In genomic region chr10:68120011-68120410, GRCm38 (mm10) we compare ENCODE assay signal across 20 mouse cellular contexts.
DNase-seq lines count a peak whose midpoint lies in the region; ATAC-seq and TF ChIP-seq lines count a peak whose summit lies in the region.
"Had no signal": no experiment of that assay in that cellular context is flagged by ENCODE, and none has a peak within 500 bp of the region (broad histone marks: within the 10 kb centered on the region; RNA-seq: fewer than 3 reads in every experiment).

No protein-coding gene starts in this region.

- ATAC-seq in heart, embryonic 13.5 days (ENCODE audit: extremely low read depth, insufficient number of reproducible peaks, low FRiP score, low TSS enrichment) = no peak
- no peak for ATAC-seq in midbrain, embryonic 11.5 days (ENCODE audit: low FRiP score)
- ATAC-seq in midbrain, postnatal 0 days (ENCODE audit: low FRiP score) = no peak
- 0 out of 2 replicates have a peak, but pooled peaks have one; percentile 35 for ATAC-seq in erythroblast, adult 5-6 weeks (replicated peaks; ENCODE audit: low FRiP score, poor library complexity, severe bottlenecking)
- ATAC-seq: forebrain, embryonic 13.5 days; Patski had no signal

- H3K9ac ChIP-seq in heart, embryonic 13.5 days = no peak overlapping the region
- H3K9ac ChIP-seq in midbrain, embryonic 11.5 days (ENCODE audit: low read length) = no peak overlapping the region
- no peak overlapping the region for H3K9ac ChIP-seq in midbrain, postnatal 0 days (replicated peaks; ENCODE audit: low read length, poor library complexity, severe bottlenecking)
- H3K9ac ChIP-seq: forebrain, embryonic 13.5 days; hindbrain, embryonic 14.5 days had no signal

- no peak overlapping the region for H3K4me3 ChIP-seq in heart, embryonic 13.5 days
- H3K4me3 ChIP-seq in midbrain, embryonic 11.5 days (ENCODE audit: low read depth, low read length) = no peak overlapping the region
- H3K4me3 ChIP-seq in midbrain, postnatal 0 days (ENCODE audit: low read depth, low read length) = no peak overlapping the region
- H3K4me3 ChIP-seq: forebrain, embryonic 13.5 days; left cerebral cortex, adult 2 months; limb, embryonic 10.5 days; midbrain, embryonic 10.5 days had no signal

- H3K4me1 ChIP-seq in heart, embryonic 13.5 days = peaks cover 31% of the 10 kb centered on the region
- H3K4me1 ChIP-seq in midbrain, embryonic 11.5 days (ENCODE audit: control insufficient read depth, insufficient read depth, low read length) = no peaks in the 10 kb centered on the region
- no peaks in the 10 kb centered on the region for H3K4me1 ChIP-seq in midbrain, postnatal 0 days (ENCODE audit: insufficient read depth, low read length)
- H3K4me1 ChIP-seq: forebrain, embryonic 13.5 days; limb, embryonic 10.5 days; midbrain, embryonic 10.5 days had no signal

- no peaks in the 10 kb centered on the region for H3K9me3 ChIP-seq in heart, embryonic 13.5 days
- no peaks in the 10 kb centered on the region for H3K9me3 ChIP-seq in midbrain, embryonic 11.5 days (ENCODE audit: control insufficient read depth, low read length)
- no peaks in the 10 kb centered on the region for H3K9me3 ChIP-seq in midbrain, postnatal 0 days (ENCODE audit: low read length)
- H3K9me3 ChIP-seq: forebrain, embryonic 13.5 days; limb, embryonic 10.5 days; midbrain, embryonic 10.5 days had no signal

- H3K36me3 ChIP-seq in heart, embryonic 13.5 days = peaks cover 89% of the 10 kb centered on the region
- no peaks in the 10 kb centered on the region for H3K36me3 ChIP-seq in midbrain, embryonic 11.5 days (ENCODE audit: control insufficient read depth, insufficient read depth, low read length)
- no peaks in the 10 kb centered on the region for H3K36me3 ChIP-seq in midbrain, postnatal 0 days (ENCODE audit: insufficient read depth, low read length)

- 38% methylated on average over 4 of the region's 4 CpGs for WGBS in heart, embryonic 13.5 days
- 95% methylated on average over 4 of the region's 4 CpGs for WGBS in midbrain, embryonic 11.5 days
- 91% methylated on average over 4 of the region's 4 CpGs for WGBS in midbrain, postnatal 0 days

- peak overlapping the region; percentile 43 for H3K27ac ChIP-seq in heart, embryonic 13.5 days (replicated peaks)
- H3K27ac ChIP-seq in midbrain, embryonic 11.5 days (ENCODE audit: low read depth, low read length) = no peak overlapping the region
- no peak overlapping the region for H3K27ac ChIP-seq in midbrain, postnatal 0 days (ENCODE audit: low read depth, low read length)
- H3K27ac ChIP-seq: forebrain, embryonic 13.5 days; hindbrain, embryonic 14.5 days; left cerebral cortex, adult 2 months; limb, embryonic 10.5 days; midbrain, embryonic 10.5 days had no signal

- no peak for DNase-seq in heart, adult 9 months (ENCODE audit: low spot score in 2 of 2)
- DNase-seq in midbrain, embryonic 11.5 days (ENCODE audit: low spot score, missing footprints) = peak; percentile 68
- DNase-seq in midbrain, postnatal 0 days (ENCODE audit: low spot score) = no peak
- DNase-seq in adrenal gland, adult 2 months = no peak
- no peak for DNase-seq in adrenal gland, postnatal 25 days
- DNase-seq: adrenal gland, postnatal 14 days; cerebellum, adult 18-20 months; cerebellum, postnatal 25 days; gastrocnemius, postnatal 14 days; kidney, postnatal 36 days; layer of hippocampus, adult 9-11 months; lung, adult 2 months had no signal

- no peak for TF ChIP-seq CTCF in midbrain, postnatal 0 days (IDR thresholded peaks at IDR 0.05)

- no peak overlapping the region for H3K4me2 ChIP-seq in heart, embryonic 13.5 days
- H3K4me2 ChIP-seq in midbrain, embryonic 11.5 days = no peak overlapping the region
- H3K4me2 ChIP-seq in midbrain, postnatal 0 days (ENCODE audit: low read depth, low read length, poor library complexity, severe bottlenecking) = no peak overlapping the region
- H3K4me2 ChIP-seq: forebrain, embryonic 13.5 days; hindbrain, embryonic 14.5 days had no signal

- H3K27me3 ChIP-seq in heart, embryonic 13.5 days (replicated peaks) = no peaks in the 10 kb centered on the region
- no peaks in the 10 kb centered on the region for H3K27me3 ChIP-seq in midbrain, embryonic 11.5 days (ENCODE audit: control insufficient read depth, insufficient read depth, low read length)
- H3K27me3 ChIP-seq in midbrain, postnatal 0 days (ENCODE audit: insufficient read depth, low read length) = no peaks in the 10 kb centered on the region
- H3K27me3 ChIP-seq: forebrain, embryonic 13.5 days; Patski had no signal
